Mouse (Mus musculus) embryonic facial prominence, embryonic 11.5 days (tissue): ENCODE data around the gene Gm44973. TPM values are rescaled to one million over a fixed set of nuclear protein-coding genes. Genes with fewer than 3 reads are reported as not detected.

Experiments used
- ATAC-seq: fragments of 200-750 bp; cut with Nextera tagmentation; replicated peaks from 2 replicates; pipeline ENCODE4 v1.8.0; 2017; ENCODE audit warnings: low read depth; ENCODE audit not compliant: insufficient number of reproducible peaks, low FRiP score, low TSS enrichment
- DNase-seq: peaks from one replicate; pipeline ENCODE4 v3.0.0-alpha.2; 2015; ENCODE audit warnings: low spot score
- H3K27ac ChIP-seq: fragments of 300-500 bp; sonication (generic); replicated peaks from 2 replicates; pipeline ENCODE4 v1.5.1; 2014; ENCODE audit warnings: mild to moderate bottlenecking, low read depth, low read length, control low read depth
- H3K27me3 ChIP-seq: fragments of 300-500 bp; sonication (generic); 2 replicates; pipeline ENCODE4 v1.6.1; 2014; ENCODE audit warnings: mild to moderate bottlenecking, low read length, moderate library complexity, mixed read lengths; ENCODE audit not compliant: control insufficient read depth, insufficient read depth
- H3K36me3 ChIP-seq: fragments of 300-500 bp; sonication (generic); replicated peaks from 2 replicates; pipeline ENCODE4 v1.6.1; 2014; ENCODE audit warnings: low read depth, mild to moderate bottlenecking, low read length, moderate library complexity, mixed read lengths; ENCODE audit not compliant: control insufficient read depth, insufficient read depth
- H3K4me1 ChIP-seq: fragments of 300-500 bp; sonication (generic); 2 replicates; pipeline ENCODE4 v1.6.1; 2014; ENCODE audit warnings: low read length, mixed read lengths; ENCODE audit not compliant: control insufficient read depth, insufficient read depth
- H3K4me2 ChIP-seq: fragments of 300-500 bp; sonication (generic); 2 replicates; pipeline ENCODE4 v1.6.1; 2014; ENCODE audit warnings: low read depth, mild to moderate bottlenecking, control low read depth, low read length, moderate library complexity
- H3K4me3 ChIP-seq: fragments of 300-500 bp; sonication (generic); 2 replicates; pipeline ENCODE4 v1.5.1; 2014; ENCODE audit warnings: low read depth, low read length, control low read depth
- H3K9ac ChIP-seq: fragments of 300-500 bp; sonication (generic); replicated peaks from 2 replicates; pipeline ENCODE4 v1.6.1; 2014; ENCODE audit warnings: mild to moderate bottlenecking, control low read depth, low read length
- H3K9me3 ChIP-seq: fragments of 300-500 bp; sonication (generic); replicated peaks from 2 replicates; pipeline ENCODE4 v1.6.1; 2016; ENCODE audit warnings: mild to moderate bottlenecking, low read length, inconsistent platforms, mixed read lengths; ENCODE audit not compliant: control insufficient read depth
- WGBS: fragments of 180-500 bp; shearing (Covaris S2); extraction: QIAGEN DNeasy Blood & Tissue Kit; methylation state at CpG from one replicate; pipeline ENCODE4 v1.1.7; 2014; 5-methylcytosine and 5-hydroxymethylcytosine counted together
- polyA plus RNA-seq: library from polyadenylated mRNA; unstranded; fragments of >200 nt; fragmentation: Nextera tagmentation; extraction: Ambion mirVana; gene quantifications from 2 replicates; pipeline ENCODE4 v1.2.1, GENCODE M21; 2014

Gene Gm44973
- polyA plus RNA-seq, 1 experiment from 2014 or later = not detected

DNA sequence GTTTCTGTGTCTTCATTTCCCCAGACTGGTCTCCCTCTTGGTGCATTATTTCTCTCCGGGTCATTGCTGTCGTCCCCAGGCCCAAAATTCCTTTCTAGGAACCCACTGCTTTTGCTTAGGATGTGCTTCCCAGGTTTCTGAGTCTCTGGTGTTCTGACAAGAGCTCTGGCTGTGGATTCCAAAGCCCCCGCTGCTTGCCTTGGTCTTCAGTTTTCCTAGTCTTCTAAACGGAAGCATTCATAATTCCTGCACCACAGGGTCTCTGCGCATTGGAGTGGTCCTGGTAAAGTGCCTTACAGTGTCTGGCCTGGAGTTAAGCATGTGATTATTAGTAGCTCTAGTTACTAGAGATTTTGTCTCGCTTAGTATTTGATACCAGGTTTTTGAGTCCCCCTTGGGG is 65.5 kb downstream of the Gm44973 start:
- H3K27me3 ChIP-seq = no peaks in the 10 kb centered on the region
- no peak for DNase-seq
- H3K36me3 ChIP-seq = peaks cover 4% of the 10 kb centered on the region
- H3K4me3 ChIP-seq = peak overlapping the region; percentile 98
- ATAC-seq = no peak
- peak overlapping the region; percentile 69 for H3K4me2 ChIP-seq
- 23% methylated on average over 6 of the region's 6 CpGs for WGBS
- H3K27ac ChIP-seq = peak overlapping the region; percentile 89; the same call in 1 of the 2 replicates
- no peaks in the 10 kb centered on the region for H3K9me3 ChIP-seq
- H3K9ac ChIP-seq = peak overlapping the region; percentile 96
- no peaks in the 10 kb centered on the region for H3K4me1 ChIP-seq

DNA sequence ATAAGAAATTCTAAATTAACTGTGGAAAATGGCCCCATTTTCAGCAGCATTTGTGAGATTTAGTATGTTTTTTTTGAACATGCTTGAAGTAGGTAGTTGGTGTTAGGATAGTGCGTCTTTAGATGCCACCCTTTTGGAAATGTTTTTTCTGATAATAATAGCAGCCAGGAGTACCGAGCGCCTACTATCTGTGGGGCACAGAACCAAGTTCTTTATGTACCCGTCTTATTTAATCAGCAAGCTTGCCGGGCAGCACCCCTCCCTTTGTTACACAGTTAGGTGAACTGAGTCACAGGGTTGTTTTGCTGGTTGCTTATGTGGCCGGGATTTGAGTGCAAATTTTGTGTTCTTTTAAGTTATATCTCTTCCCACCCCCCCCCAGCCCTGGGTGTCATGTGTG is 65.9 kb downstream of the Gm44973 start:
- ATAC-seq = no peak
- Histone ChIP-seq H3K9ac (peak overlapping the region; percentile 4; the same call in 1 of the 2 replicates), H3K27me3 (no peaks in the 10 kb centered on the region), H3K4me1 (no peaks in the 10 kb centered on the region), H3K9me3 (no peaks in the 10 kb centered on the region), H3K4me2 (peak overlapping the region; percentile 69), H3K4me3 (peak overlapping the region; percentile 98), H3K27ac (no peak overlapping the region), H3K36me3 (peaks cover under 1% of the 10 kb centered on the region)
- DNase-seq = no peak
- 80% methylated on average over 6 of the region's 6 CpGs for WGBS

- H3K36me3 ChIP-seq = no peaks in the 10 kb centered on the region; the same call in none of the 2 replicates
- no peaks in the 10 kb centered on the region for H3K4me1 ChIP-seq
- ATAC-seq (no peak), DNase-seq (no peak)
- no peaks in the 10 kb centered on the region for H3K9me3 ChIP-seq
- H3K27ac ChIP-seq = no peak overlapping the region
- 95% methylated on average over 2 of the region's 2 CpGs for WGBS
- no peaks in the 10 kb centered on the region for H3K27me3 ChIP-seq
- H3K9ac ChIP-seq = no peak overlapping the region
- H3K4me2 ChIP-seq = no peak overlapping the region
- no peak overlapping the region for H3K4me3 ChIP-seq
These were observed 66.6 kb downstream of the Gm44973 start for GRCm38 (mm10) chr7:5081939-5082338.

Other genes starting within 250 kb of the Gm44973 start
- not detected in 2 replicates for gene Fam71e2, start 244.2 kb upstream of the Gm44973 start, polyA plus RNA-seq
- gene Il11, start 232.6 kb upstream of the Gm44973 start, polyA plus RNA-seq = 0.21 TPM in 1 of 2 replicates, not detected in the other
- gene Tmem190, start 232.6 kb upstream of the Gm44973 start, polyA plus RNA-seq = not detected in 2 replicates
- gene Tmem238, start 225.8 kb upstream of the Gm44973 start, polyA plus RNA-seq = 1.3 and 1.4 TPM in 2 replicates
- gene Rpl28, start 222.6 kb upstream of the Gm44973 start, polyA plus RNA-seq = 149 and 169 TPM in 2 replicates
- 453 and 487 TPM in 2 replicates for gene Ube2s, start 202.9 kb upstream of the Gm44973 start, polyA plus RNA-seq
- gene Shisa7, start 170.8 kb upstream of the Gm44973 start, polyA plus RNA-seq = 0.72 TPM in 2 replicates
- 2.4 and 2.9 TPM in 2 replicates for gene Isoc2b, start 145.2 kb upstream of the Gm44973 start, polyA plus RNA-seq
- gene Isoc2a, start 138.3 kb upstream of the Gm44973 start, polyA plus RNA-seq = 0.70 and 0.72 TPM in 2 replicates
- gene Gm36210, start 109.0 kb upstream of the Gm44973 start, polyA plus RNA-seq = 0.27 TPM in 1 of 2 replicates, not detected in the other
- 2.5 and 3.6 TPM in 2 replicates for gene Zfp628, start 100.3 kb upstream of the Gm44973 start, polyA plus RNA-seq
- gene Nat14, start 93.5 kb upstream of the Gm44973 start, polyA plus RNA-seq = 2.7 and 2.8 TPM in 2 replicates
- 0.97 and 1.2 TPM in 2 replicates for gene Ssc5d, start 89.7 kb upstream of the Gm44973 start, polyA plus RNA-seq
- 0.21 TPM in 1 of 2 replicates, not detected in the other for gene Sbk2, start 51.1 kb upstream of the Gm44973 start, polyA plus RNA-seq
- 0.06 TPM in 1 of 2 replicates, not detected in the other for gene Sbk3, start 44.3 kb upstream of the Gm44973 start, polyA plus RNA-seq
- gene Zfp579, start 19.3 kb upstream of the Gm44973 start, polyA plus RNA-seq = 25.3 and 28.4 TPM in 2 replicates
- 7.5 and 9.4 TPM in 2 replicates for gene Zfp524, start 1.1 kb upstream of the Gm44973 start, polyA plus RNA-seq
- gene Fiz1, start 799 bp upstream of the Gm44973 start, polyA plus RNA-seq = 42.5 and 43.0 TPM in 2 replicates
- gene Zfp865, start 4.9 kb downstream of the Gm44973 start, polyA plus RNA-seq = 4.5 and 5.9 TPM in 2 replicates
- gene Ccdc106, start 5.1 kb downstream of the Gm44973 start, polyA plus RNA-seq = 14.9 and 15.1 TPM in 2 replicates
- not detected in 2 replicates for gene 4632433K11Rik, start 18.6 kb downstream of the Gm44973 start, polyA plus RNA-seq
- 2.7 and 3.3 TPM in 2 replicates for gene Zfp784, start 22.9 kb downstream of the Gm44973 start, polyA plus RNA-seq
- 25.0 and 32.3 TPM in 2 replicates for gene Zfp580, start 36.0 kb downstream of the Gm44973 start, polyA plus RNA-seq
- 156 and 164 TPM in 2 replicates for gene U2af2, start 46.6 kb downstream of the Gm44973 start, polyA plus RNA-seq
- 46.3 and 51.3 TPM in 2 replicates for gene Epn1, start 64.7 kb downstream of the Gm44973 start, polyA plus RNA-seq
- not detected in 2 replicates for gene Rfpl4, start 101.5 kb downstream of the Gm44973 start, polyA plus RNA-seq
- gene Rasl2-9, start 110.5 kb downstream of the Gm44973 start, polyA plus RNA-seq = 0.28 and 0.35 TPM in 2 replicates
- 0.01 TPM in 1 of 2 replicates, not detected in the other for gene Vmn1r55, start 134.2 kb downstream of the Gm44973 start, polyA plus RNA-seq
- not detected in 2 replicates for gene Vmn1r56, start 181.3 kb downstream of the Gm44973 start, polyA plus RNA-seq
- not detected in 2 replicates for gene Vmn1r57, start 203.0 kb downstream of the Gm44973 start, polyA plus RNA-seq